Mouse (Mus musculus): ENCODE results near the gene Hivep2. TPM values are rescaled to one million over a fixed set of nuclear protein-coding genes. Genes with fewer than 3 reads are reported as not detected.

The Hivep2 gene
- total RNA-seq, 1 experiment = 2.3 TPM

- no peaks in the 10 kb centered on the region for H3K9me3 ChIP-seq (ENCODE audit: control insufficient read depth, insufficient read depth, low read depth, low read length)
- H3K4me3 ChIP-seq (ENCODE audit: insufficient read depth in 1 of 2, low read depth in 1 of 2, low read length in 2 of 2, poor library complexity in 1 of 2, severe bottlenecking in 1 of 2) = no peak overlapping the region
- TF ChIP-seq CHD2 (IDR thresholded peaks at IDR 0.05; ENCODE audit: low read depth, low read length) = no peak
- TF ChIP-seq ZC3H11A (IDR thresholded peaks at IDR 0.05; ENCODE audit: borderline replicate concordance, low read depth, low read length) = no peak
- no peak for TF ChIP-seq HCFC1 (IDR thresholded peaks at IDR 0.05; ENCODE audit: borderline replicate concordance, insufficient read depth, low read length)
- TF ChIP-seq ZNF384 (IDR thresholded peaks at IDR 0.05; ENCODE audit: low read depth, low read length) = no peak
- TF ChIP-seq MAFK (IDR thresholded peaks at IDR 0.05; ENCODE audit: insufficient read depth, low read depth, low read length) = no peak
- H3K27ac ChIP-seq (ENCODE audit: insufficient read depth, low read depth, low read length, poor library complexity, severe bottlenecking) = no peak overlapping the region
- H3K36me3 ChIP-seq (ENCODE audit: control insufficient read depth, insufficient read depth, low read length, poor library complexity, severe bottlenecking) = no peaks in the 10 kb centered on the region
- no peak overlapping the region for H3K9ac ChIP-seq (ENCODE audit: insufficient read depth, low read depth, low read length, poor library complexity, severe bottlenecking)
- DNase-seq (ENCODE audit: low read depth, low spot score) = no peak
- peaks cover 0 to 2% of the 10 kb centered on the region in 2 experiments; a peak in 1 of 4 replicates for H3K4me1 ChIP-seq (ENCODE audit: control insufficient read depth in 2 of 2, insufficient read depth in 2 of 2, low read length in 2 of 2, poor library complexity in 1 of 2)
- in situ Hi-C loops (cut with MboI; ENCODE audit: low sequenced_read_pairs in 2 of 2, unreplicated experiment in 2 of 2) = no loop called here
Observed at GRCm38 (mm10) chr10:13987336-13987735, 21.5 kb downstream of the Hivep2 start.

- H3K9me3 ChIP-seq (ENCODE audit: control insufficient read depth, insufficient read depth, low read depth, low read length) = no peaks in the 10 kb centered on the region
- peaks cover 0 to 2% of the 10 kb centered on the region in 2 experiments; a peak in 1 of 4 replicates for H3K4me1 ChIP-seq (ENCODE audit: control insufficient read depth in 2 of 2, insufficient read depth in 2 of 2, low read length in 2 of 2, poor library complexity in 1 of 2)
- DNase-seq (ENCODE audit: low read depth, low spot score) = no peak
- no peak overlapping the region for H3K4me3 ChIP-seq (ENCODE audit: insufficient read depth in 1 of 2, low read depth in 1 of 2, low read length in 2 of 2, poor library complexity in 1 of 2, severe bottlenecking in 1 of 2)
- TF ChIP-seq MAFK (IDR thresholded peaks at IDR 0.05; ENCODE audit: insufficient read depth, low read depth, low read length) = no peak
- TF ChIP-seq CHD2 (IDR thresholded peaks at IDR 0.05; ENCODE audit: low read depth, low read length) = no peak
- no peak for TF ChIP-seq HCFC1 (IDR thresholded peaks at IDR 0.05; ENCODE audit: borderline replicate concordance, insufficient read depth, low read length)
- TF ChIP-seq ZNF384 (IDR thresholded peaks at IDR 0.05; ENCODE audit: low read depth, low read length) = no peak
- no peak for TF ChIP-seq ZC3H11A (IDR thresholded peaks at IDR 0.05; ENCODE audit: borderline replicate concordance, low read depth, low read length)
- no peaks in the 10 kb centered on the region for H3K36me3 ChIP-seq (ENCODE audit: control insufficient read depth, insufficient read depth, low read length, poor library complexity, severe bottlenecking)
- no peak overlapping the region for H3K27ac ChIP-seq (ENCODE audit: insufficient read depth, low read depth, low read length, poor library complexity, severe bottlenecking)
- H3K9ac ChIP-seq (ENCODE audit: insufficient read depth, low read depth, low read length, poor library complexity, severe bottlenecking) = no peak overlapping the region
- in situ Hi-C loops (cut with MboI; ENCODE audit: low sequenced_read_pairs in 2 of 2, unreplicated experiment in 2 of 2) = no loop called here
Observed at GRCm38 (mm10) chr10:13988280-13988679, 22.4 kb downstream of the Hivep2 start.

- H3K9ac ChIP-seq (ENCODE audit: insufficient read depth, low read depth, low read length, poor library complexity, severe bottlenecking) = no peak overlapping the region
- DNase-seq (ENCODE audit: low read depth, low spot score) = no peak
- no peaks in the 10 kb centered on the region for H3K36me3 ChIP-seq (ENCODE audit: control insufficient read depth, insufficient read depth, low read length, poor library complexity, severe bottlenecking)
- H3K4me3 ChIP-seq (ENCODE audit: insufficient read depth in 1 of 2, low read depth in 1 of 2, low read length in 2 of 2, poor library complexity in 1 of 2, severe bottlenecking in 1 of 2) = no peak overlapping the region
- in situ Hi-C loops (cut with MboI; ENCODE audit: low sequenced_read_pairs in 2 of 2, unreplicated experiment in 2 of 2) = no loop called here
- no peak for TF ChIP-seq CHD2 (IDR thresholded peaks at IDR 0.05; ENCODE audit: low read depth, low read length)
- no peak for TF ChIP-seq ZC3H11A (IDR thresholded peaks at IDR 0.05; ENCODE audit: borderline replicate concordance, low read depth, low read length)
- no peak for TF ChIP-seq ZNF384 (IDR thresholded peaks at IDR 0.05; ENCODE audit: low read depth, low read length)
- no peak for TF ChIP-seq MAFK (IDR thresholded peaks at IDR 0.05; ENCODE audit: insufficient read depth, low read depth, low read length)
- TF ChIP-seq HCFC1 (IDR thresholded peaks at IDR 0.05; ENCODE audit: borderline replicate concordance, insufficient read depth, low read length) = no peak
- no peaks in the 10 kb centered on the region; a peak in 1 of 4 replicates for H3K4me1 ChIP-seq (ENCODE audit: control insufficient read depth in 2 of 2, insufficient read depth in 2 of 2, low read length in 2 of 2, poor library complexity in 1 of 2)
- no peaks in the 10 kb centered on the region for H3K9me3 ChIP-seq (ENCODE audit: control insufficient read depth, insufficient read depth, low read depth, low read length)
- no peak overlapping the region for H3K27ac ChIP-seq (ENCODE audit: insufficient read depth, low read depth, low read length, poor library complexity, severe bottlenecking)
Observed at GRCm38 (mm10) chr10:13988757-13989156, 22.9 kb downstream of the Hivep2 start.

DNA sequence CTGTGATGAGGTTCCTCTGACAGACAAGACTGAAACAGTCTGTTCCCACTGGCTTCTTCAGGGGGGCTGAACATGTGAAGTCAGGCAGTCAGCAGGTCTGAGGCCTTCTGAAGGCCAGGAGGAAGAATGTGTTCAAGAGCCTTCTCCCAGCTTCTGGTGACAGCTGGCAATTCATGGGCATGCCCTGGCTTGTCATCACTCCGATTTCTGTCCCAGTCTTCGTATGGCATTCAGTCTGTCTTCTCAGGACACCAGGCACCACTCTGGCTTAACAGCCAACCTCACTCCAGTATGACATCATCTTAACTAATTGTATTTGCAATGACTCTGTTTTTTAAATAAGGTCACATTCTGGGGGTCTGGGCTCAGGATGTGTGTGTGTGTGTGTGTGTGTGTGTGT lies 25.0 kb downstream of the Hivep2 start:
- TF ChIP-seq MAFK (IDR thresholded peaks at IDR 0.05; ENCODE audit: insufficient read depth, low read depth, low read length) = no peak
- TF ChIP-seq CHD2 (IDR thresholded peaks at IDR 0.05; ENCODE audit: low read depth, low read length) = no peak
- TF ChIP-seq ZNF384 (IDR thresholded peaks at IDR 0.05; ENCODE audit: low read depth, low read length) = no peak
- TF ChIP-seq HCFC1 (IDR thresholded peaks at IDR 0.05; ENCODE audit: borderline replicate concordance, insufficient read depth, low read length) = no peak
- no peak for TF ChIP-seq ZC3H11A (IDR thresholded peaks at IDR 0.05; ENCODE audit: borderline replicate concordance, low read depth, low read length)
- no peak overlapping the region for H3K9ac ChIP-seq (ENCODE audit: insufficient read depth, low read depth, low read length, poor library complexity, severe bottlenecking)
- in situ Hi-C loops (cut with MboI; ENCODE audit: low sequenced_read_pairs in 2 of 2, unreplicated experiment in 2 of 2) = no loop called here
- H3K27ac ChIP-seq (ENCODE audit: insufficient read depth, low read depth, low read length, poor library complexity, severe bottlenecking) = no peak overlapping the region
- no peak for DNase-seq (ENCODE audit: low read depth, low spot score)
- H3K4me1 ChIP-seq (ENCODE audit: control insufficient read depth in 2 of 2, insufficient read depth in 2 of 2, low read length in 2 of 2, poor library complexity in 1 of 2) = no peaks in the 10 kb centered on the region; a peak in 1 of 4 replicates
- no peak overlapping the region for H3K4me3 ChIP-seq (ENCODE audit: insufficient read depth in 1 of 2, low read depth in 1 of 2, low read length in 2 of 2, poor library complexity in 1 of 2, severe bottlenecking in 1 of 2)
- no peaks in the 10 kb centered on the region for H3K36me3 ChIP-seq (ENCODE audit: control insufficient read depth, insufficient read depth, low read length, poor library complexity, severe bottlenecking)
- H3K9me3 ChIP-seq (ENCODE audit: control insufficient read depth, insufficient read depth, low read depth, low read length) = no peaks in the 10 kb centered on the region

DNA sequence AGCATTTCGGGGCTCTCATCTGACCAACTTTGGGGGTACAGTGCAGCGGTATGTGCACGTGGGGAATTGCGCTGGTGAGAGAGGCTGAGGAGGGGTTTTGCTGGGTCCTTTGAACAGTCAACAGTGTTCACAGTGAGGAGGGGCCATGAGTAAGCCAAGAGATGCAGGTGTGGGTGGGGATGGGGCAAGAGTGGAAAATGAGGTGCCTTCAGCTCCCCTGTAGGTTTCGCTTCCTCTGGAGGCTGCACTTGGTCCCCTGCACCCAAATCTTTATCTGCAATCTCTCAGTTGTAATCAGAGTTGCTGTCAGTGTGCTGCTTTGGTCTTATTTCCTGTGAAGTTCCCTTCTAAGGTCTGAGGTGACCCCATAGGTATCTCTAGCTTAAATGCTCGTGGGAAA lies 27.5 kb downstream of the Hivep2 start:
- Histone ChIP-seq H3K4me1 (ENCODE audit: control insufficient read depth in 2 of 2, insufficient read depth in 2 of 2, low read length in 2 of 2, poor library complexity in 1 of 2) (no peaks in the 10 kb centered on the region), H3K36me3 (ENCODE audit: control insufficient read depth, insufficient read depth, low read length, poor library complexity, severe bottlenecking) (no peaks in the 10 kb centered on the region), H3K9me3 (ENCODE audit: control insufficient read depth, insufficient read depth, low read depth, low read length) (no peaks in the 10 kb centered on the region), H3K27ac (ENCODE audit: insufficient read depth, low read depth, low read length, poor library complexity, severe bottlenecking) (no peak overlapping the region), H3K4me3 (ENCODE audit: insufficient read depth in 1 of 2, low read depth in 1 of 2, low read length in 2 of 2, poor library complexity in 1 of 2, severe bottlenecking in 1 of 2) (no peak overlapping the region), H3K9ac (ENCODE audit: insufficient read depth, low read depth, low read length, poor library complexity, severe bottlenecking) (no peak overlapping the region)
- in situ Hi-C loops (cut with MboI; ENCODE audit: low sequenced_read_pairs in 2 of 2, unreplicated experiment in 2 of 2) = no loop called here
- TF ChIP-seq MAFK (IDR thresholded peaks at IDR 0.05; ENCODE audit: insufficient read depth, low read depth, low read length) = no peak
- no peak for DNase-seq (ENCODE audit: low read depth, low spot score)

All from ES-E14 (cell line).